Mouse (Mus musculus): Measurements from ENCODE around the gene Raly. TPM values are rescaled to one million over a fixed set of nuclear protein-coding genes. Genes with fewer than 3 reads are reported as not detected.

Raly gene
- 10.0 and 12.1 TPM in 2 replicates for polyA plus RNA-seq (2015; fragmentation: Nextera tagmentation; extraction: Ambion mirVana)

- WGBS (ENCODE audit: insufficient replicate concordance): under 1% methylated on average over 67 of the region's 89 CpGs
- TF ChIP-seq EP300 (IDR thresholded peaks at IDR 0.05; ENCODE audit: low read depth): no peak; the same call in 1 of the 2 replicates
- TF ChIP-seq CTCF (IDR thresholded peaks at IDR 0.05; ENCODE audit: low read depth): peak; percentile 21; the same call in 1 of the 2 replicates
- H3K4me1 ChIP-seq (ENCODE audit: insufficient read depth): peaks cover 46% of the 10 kb centered on the region
- H3K9me3 ChIP-seq (ENCODE audit: low read length): no peaks in the 10 kb centered on the region
- H3K9ac ChIP-seq (replicated peaks): peak within 1 kb of the TSS; percentile 97
- H3K36me3 ChIP-seq (replicated peaks; ENCODE audit: insufficient read depth, low read length): peaks cover 4% of the 10 kb centered on the region; the same call in 1 of the 2 replicates
- ATAC-seq (peak; percentile 90), DNase-seq (peak; percentile 99)
- peak within 1 kb of the TSS; percentile 99 for H3K27ac ChIP-seq (ENCODE audit: low read depth)
- H3K4me2 ChIP-seq (ENCODE audit: low read depth, low read length): peak within 1 kb of the TSS; percentile 66
- no peaks in the 10 kb centered on the region for H3K27me3 ChIP-seq (ENCODE audit: insufficient read depth, low read length)
- H3K4me3 ChIP-seq (ENCODE audit: low read depth, low read length): peak within 1 kb of the TSS; percentile 87
Measured at GRCm38 (mm10) chr2:154790656-154791483, at the start of gene Raly, which contains the start of gene a. Gene Raly (plus strand): TSS chr2:154791096. Gene a (plus strand): TSS chr2:154791402.

GRCm38 (mm10) chr2:154742911-154743819 is 47.7 kb upstream of the Raly start:
- Histone ChIP-seq H3K4me1 (ENCODE audit: insufficient read depth) (no peaks in the 10 kb centered on the region), H3K9me3 (ENCODE audit: low read length) (no peaks in the 10 kb centered on the region), H3K4me2 (ENCODE audit: low read depth, low read length) (no peak overlapping the region), H3K4me3 (ENCODE audit: low read depth, low read length) (no peak overlapping the region), H3K27ac (ENCODE audit: low read depth) (no peak overlapping the region), H3K9ac (replicated peaks) (no peak overlapping the region), H3K36me3 (replicated peaks; ENCODE audit: insufficient read depth, low read length) (no peaks in the 10 kb centered on the region), H3K27me3 (ENCODE audit: insufficient read depth, low read length) (no peaks in the 10 kb centered on the region)
- ATAC-seq (no peak), DNase-seq (no peak)
- TF ChIP-seq EP300 (IDR thresholded peaks at IDR 0.05; ENCODE audit: low read depth): no peak
- no peak for TF ChIP-seq CTCF (IDR thresholded peaks at IDR 0.05; ENCODE audit: low read depth)
- WGBS (ENCODE audit: insufficient replicate concordance): 75% methylated on average over 10 of the region's 10 CpGs

- Histone ChIP-seq H3K9ac (replicated peaks) (no peak overlapping the region), H3K27me3 (ENCODE audit: insufficient read depth, low read length) (no peaks in the 10 kb centered on the region), H3K4me3 (ENCODE audit: low read depth, low read length) (no peak overlapping the region), H3K4me1 (ENCODE audit: insufficient read depth) (no peaks in the 10 kb centered on the region), H3K4me2 (ENCODE audit: low read depth, low read length) (no peak overlapping the region), H3K27ac (ENCODE audit: low read depth) (no peak overlapping the region), H3K36me3 (replicated peaks; ENCODE audit: insufficient read depth, low read length) (no peaks in the 10 kb centered on the region), H3K9me3 (ENCODE audit: low read length) (no peaks in the 10 kb centered on the region)
- TF ChIP-seq EP300 (IDR thresholded peaks at IDR 0.05; ENCODE audit: low read depth) (no peak), CTCF (IDR thresholded peaks at IDR 0.05; ENCODE audit: low read depth) (no peak)
- DNase-seq (no peak), ATAC-seq (no peak)
- WGBS (ENCODE audit: insufficient replicate concordance): 68% methylated on average over 4 of the region's 4 CpGs
Measured at GRCm38 (mm10) chr2:154743915-154744314, 47.0 kb upstream of the Raly start.

- H3K9me3 ChIP-seq (ENCODE audit: low read length): no peaks in the 10 kb centered on the region
- TF ChIP-seq EP300 (IDR thresholded peaks at IDR 0.05; ENCODE audit: low read depth) (no peak), CTCF (IDR thresholded peaks at IDR 0.05; ENCODE audit: low read depth) (peak; percentile 58)
- H3K36me3 ChIP-seq (replicated peaks; ENCODE audit: insufficient read depth, low read length): no peaks in the 10 kb centered on the region
- no peak overlapping the region for H3K27ac ChIP-seq (ENCODE audit: low read depth)
- no peak overlapping the region for H3K4me2 ChIP-seq (ENCODE audit: low read depth, low read length)
- DNase-seq: no peak
- H3K27me3 ChIP-seq (ENCODE audit: insufficient read depth, low read length): peaks cover 2% of the 10 kb centered on the region; the same call in 1 of the 2 replicates
- 75% methylated on average over 2 of the region's 2 CpGs for WGBS (ENCODE audit: insufficient replicate concordance)
- H3K9ac ChIP-seq (replicated peaks): no peak overlapping the region
- no peaks in the 10 kb centered on the region for H3K4me1 ChIP-seq (ENCODE audit: insufficient read depth)
- H3K4me3 ChIP-seq (ENCODE audit: low read depth, low read length): no peak overlapping the region
- no peak for ATAC-seq
Measured at GRCm38 (mm10) chr2:154748383-154748782, 42.5 kb upstream of the Raly start.

GRCm38 (mm10) chr2:154749046-154750036 is 41.6 kb upstream of the Raly start:
- DNase-seq: no peak
- TF ChIP-seq CTCF (IDR thresholded peaks at IDR 0.05; ENCODE audit: low read depth) (no peak), EP300 (IDR thresholded peaks at IDR 0.05; ENCODE audit: low read depth) (no peak)
- no peaks in the 10 kb centered on the region for H3K36me3 ChIP-seq (replicated peaks; ENCODE audit: insufficient read depth, low read length)
- H3K9ac ChIP-seq (replicated peaks): no peak overlapping the region
- H3K27ac ChIP-seq (ENCODE audit: low read depth): no peak overlapping the region
- H3K27me3 ChIP-seq (ENCODE audit: insufficient read depth, low read length): peaks cover 2% of the 10 kb centered on the region; the same call in 1 of the 2 replicates
- H3K4me1 ChIP-seq (ENCODE audit: insufficient read depth): no peaks in the 10 kb centered on the region
- no peaks in the 10 kb centered on the region for H3K9me3 ChIP-seq (ENCODE audit: low read length)
- WGBS (ENCODE audit: insufficient replicate concordance): 75% methylated on average over 23 of the region's 23 CpGs
- no peak overlapping the region for H3K4me2 ChIP-seq (ENCODE audit: low read depth, low read length)
- H3K4me3 ChIP-seq (ENCODE audit: low read depth, low read length): no peak overlapping the region
- ATAC-seq: no peak
